Mouse (Mus musculus) midbrain, embryonic 10.5 days (tissue): ENCODE results near the gene Gm8909. TPM values are rescaled to one million over a fixed set of nuclear protein-coding genes. Genes with fewer than 3 reads are reported as not detected.

ENCODE experiments used
- DNase-seq: peaks from one replicate; pipeline ENCODE4 v3.0.0-alpha.2; 2017; ENCODE audit warnings: low spot score
- H3K27ac ChIP-seq: fragments of 300-500 bp; sonication (generic); replicated peaks from 2 replicates; pipeline ENCODE4 v1.5.1; 2016; ENCODE audit warnings: mild to moderate bottlenecking
- H3K27me3 ChIP-seq: fragments of 300-500 bp; sonication (generic); 2 replicates; pipeline ENCODE4 v1.6.1; 2016; ENCODE audit warnings: low read depth, mild to moderate bottlenecking; ENCODE audit not compliant: poor library complexity, severe bottlenecking
- H3K36me3 ChIP-seq: fragments of 300-500 bp; sonication (generic); 2 replicates; pipeline ENCODE4 v1.6.1; 2016; ENCODE audit warnings: mild to moderate bottlenecking, moderate library complexity
- H3K4me1 ChIP-seq: fragments of 300-500 bp; sonication (generic); 2 replicates; pipeline ENCODE4 v1.6.1; 2016
- H3K4me3 ChIP-seq: fragments of 300-500 bp; sonication (generic); 2 replicates; pipeline ENCODE4 v1.5.1; 2016; ENCODE audit warnings: mild to moderate bottlenecking, moderate library complexity
- H3K9me3 ChIP-seq: fragments of 300-500 bp; sonication (generic); replicated peaks from 2 replicates; pipeline ENCODE4 v1.6.1; 2016; ENCODE audit warnings: mild to moderate bottlenecking
- WGBS: fragments of 180-500 bp; shearing (Covaris S2); methylation state at CpG from one replicate; pipeline ENCODE4 v1.1.7; 2016; 5-methylcytosine and 5-hydroxymethylcytosine counted together
- polyA plus RNA-seq: library from polyadenylated mRNA; unstranded; fragments of >200 nt; fragmentation: Nextera tagmentation; extraction: Ambion mirVana; gene quantifications from 2 replicates; pipeline ENCODE4 v1.2.1, GENCODE M21; 2016

The Gm8909 gene
- 0.22 TPM in 1 of 2 replicates, not detected in the other for polyA plus RNA-seq

DNA sequence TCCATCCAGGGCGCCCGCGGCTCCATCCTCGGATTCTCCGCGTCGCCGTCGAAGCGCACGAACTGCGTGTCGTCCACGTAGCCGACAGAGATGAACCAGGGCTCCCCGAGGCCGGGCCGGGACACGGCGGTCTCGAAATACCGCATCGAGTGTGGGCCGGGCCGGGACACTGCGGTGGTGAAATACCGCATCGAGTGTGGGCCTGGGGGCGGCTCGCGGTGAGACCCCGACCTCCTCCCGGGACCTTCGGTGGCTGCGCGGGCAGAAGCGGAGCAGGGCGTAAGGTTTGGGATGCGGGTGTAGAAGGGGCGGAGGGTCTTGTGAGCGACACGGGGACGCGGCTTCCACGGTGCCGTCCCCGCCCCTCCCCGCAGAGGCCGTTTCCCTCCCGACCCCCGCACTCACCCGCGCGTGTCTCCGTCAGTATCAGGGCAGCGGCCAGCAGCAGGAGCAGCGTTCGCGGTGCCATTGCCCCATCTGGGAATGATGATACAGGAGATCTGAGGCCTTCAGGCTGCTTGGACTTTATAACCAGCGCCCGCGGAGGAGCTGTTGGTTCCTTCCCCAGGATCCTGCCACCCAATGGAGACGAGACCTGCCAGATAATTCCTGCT, at the start of gene Gm8909:
TSS of gene Gm8909 (minus strand) at position 499 of the 614 bp plus-strand sequence.
- WGBS = 1% methylated on average over 63 of the region's 63 CpGs
- Histone ChIP-seq H3K9me3 (peaks cover 4% of the 10 kb centered on the region; the same call in 1 of the 2 replicates), H3K27me3 (peaks cover 81% of the 10 kb centered on the region), H3K27ac (no peak within 1 kb of the TSS), H3K4me1 (peaks cover 10% of the 10 kb centered on the region), H3K4me3 (peak within 1 kb of the TSS; percentile 37), H3K36me3 (no peaks in the 10 kb centered on the region)
- peak; percentile 30 for DNase-seq

GRCm38 (mm10) chr17:36215586-36215985, 47.2 kb upstream of the Gm8909 start:
- Histone ChIP-seq H3K36me3 (no peaks in the 10 kb centered on the region), H3K4me3 (peak overlapping the region; percentile 34), H3K4me1 (peaks cover 8% of the 10 kb centered on the region), H3K27me3 (peaks cover 91% of the 10 kb centered on the region), H3K27ac (no peak overlapping the region), H3K9me3 (no peaks in the 10 kb centered on the region)
- no peak for DNase-seq
- WGBS = 4% methylated on average over 20 of the region's 20 CpGs

DNA sequence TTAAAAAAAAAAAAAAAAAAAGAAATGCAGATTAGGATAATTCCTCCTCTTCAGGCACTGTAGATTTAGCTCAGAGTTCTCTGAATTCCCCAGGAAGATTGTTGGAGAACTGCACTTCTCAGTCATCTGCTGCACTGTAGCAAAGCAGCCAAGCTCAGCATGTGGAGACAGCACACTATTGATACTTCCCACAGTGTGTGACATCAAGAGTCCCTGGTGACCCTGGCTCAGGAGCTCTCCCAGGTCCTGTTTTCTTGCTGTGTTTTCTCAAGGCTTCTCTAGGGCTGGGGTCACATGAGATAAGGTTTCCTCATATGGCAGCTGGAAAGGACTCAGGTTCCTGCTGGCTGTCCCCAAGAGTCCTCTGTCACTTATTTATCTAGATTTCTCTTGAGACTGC, 38.5 kb upstream of the Gm8909 start:
- Histone ChIP-seq H3K27ac (no peak overlapping the region), H3K4me1 (peaks cover 11% of the 10 kb centered on the region), H3K36me3 (no peaks in the 10 kb centered on the region), H3K4me3 (no peak overlapping the region), H3K9me3 (no peaks in the 10 kb centered on the region), H3K27me3 (peaks cover 85% of the 10 kb centered on the region)
- no peak for DNase-seq

GRCm38 (mm10) chr17:36205862-36206261, 37.5 kb upstream of the Gm8909 start:
- no peak overlapping the region for H3K27ac ChIP-seq
- peaks cover 84% of the 10 kb centered on the region for H3K27me3 ChIP-seq
- peak; percentile 50 for DNase-seq
- 1% methylated on average over 41 of the region's 41 CpGs for WGBS
- no peaks in the 10 kb centered on the region for H3K36me3 ChIP-seq
- no peaks in the 10 kb centered on the region for H3K9me3 ChIP-seq
- peaks cover 11% of the 10 kb centered on the region for H3K4me1 ChIP-seq
- H3K4me3 ChIP-seq = peak overlapping the region; percentile 52

- WGBS = 3% methylated on average over 15 of the region's 15 CpGs
- Histone ChIP-seq H3K4me3 (peak overlapping the region; percentile 52), H3K9me3 (no peaks in the 10 kb centered on the region), H3K27me3 (peaks cover 84% of the 10 kb centered on the region), H3K4me1 (peaks cover 11% of the 10 kb centered on the region), H3K36me3 (no peaks in the 10 kb centered on the region), H3K27ac (no peak overlapping the region)
- DNase-seq = peak; percentile 29
Observed at GRCm38 (mm10) chr17:36205456-36205855, 37.1 kb upstream of the Gm8909 start.

DNA sequence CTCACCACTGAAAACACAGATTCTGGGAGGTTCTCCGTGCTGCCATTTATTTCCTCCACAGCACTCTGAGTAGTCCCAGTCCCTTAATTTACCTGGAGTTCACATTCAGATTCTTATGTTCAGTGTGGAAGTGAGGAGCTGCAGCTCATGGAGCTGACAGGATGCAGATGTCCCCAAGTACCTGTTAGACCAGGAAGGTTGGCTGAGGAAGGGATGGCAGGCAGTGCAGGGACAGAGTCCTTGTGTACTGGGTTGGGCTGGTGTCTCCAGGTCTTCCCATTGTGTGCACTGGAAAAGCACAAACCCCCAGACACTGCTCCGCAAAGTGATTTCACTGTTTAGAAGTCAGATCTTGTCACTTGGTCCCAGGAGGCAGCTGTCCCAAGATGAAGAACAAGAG, 33.5 kb upstream of the Gm8909 start:
- Histone ChIP-seq H3K36me3 (no peaks in the 10 kb centered on the region), H3K27ac (no peak overlapping the region), H3K4me1 (peaks cover 11% of the 10 kb centered on the region), H3K4me3 (no peak overlapping the region), H3K27me3 (peaks cover 79% of the 10 kb centered on the region), H3K9me3 (no peaks in the 10 kb centered on the region)
- DNase-seq = no peak
- WGBS = 91% methylated on average over 2 of the region's 2 CpGs

- H3K4me1 ChIP-seq = no peaks in the 10 kb centered on the region
- H3K9me3 ChIP-seq = no peaks in the 10 kb centered on the region
- H3K27ac ChIP-seq = no peak overlapping the region
- no peaks in the 10 kb centered on the region for H3K36me3 ChIP-seq
- H3K4me3 ChIP-seq = no peak overlapping the region
- DNase-seq = peak; percentile 29
- 15% methylated on average over 5 of the region's 5 CpGs for WGBS
- peaks cover 61% of the 10 kb centered on the region for H3K27me3 ChIP-seq
Observed at GRCm38 (mm10) chr17:36198317-36198716, 30.0 kb upstream of the Gm8909 start.

DNA sequence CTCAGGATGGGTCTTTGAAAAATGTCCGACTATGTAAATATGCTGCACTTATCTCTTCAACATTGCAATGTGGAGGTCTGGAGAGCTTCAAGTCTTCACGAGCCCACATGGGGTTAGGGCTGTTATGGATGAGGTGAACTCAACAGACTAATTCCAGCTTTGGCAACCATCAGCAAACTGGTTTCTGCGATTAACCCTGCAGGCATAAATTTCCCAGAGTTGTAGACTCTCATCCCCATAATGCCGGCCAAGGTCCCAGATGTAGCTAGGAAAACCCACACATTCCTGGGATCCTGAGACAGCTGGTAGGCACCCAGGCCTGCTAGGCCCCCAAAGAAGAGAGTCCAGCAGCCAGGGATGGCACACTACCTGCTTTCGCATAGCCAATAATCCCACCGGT, 26.1 kb upstream of the Gm8909 start:
- 84% methylated on average over 6 of the region's 6 CpGs for WGBS
- no peaks in the 10 kb centered on the region for H3K9me3 ChIP-seq
- no peaks in the 10 kb centered on the region for H3K36me3 ChIP-seq
- no peak overlapping the region for H3K4me3 ChIP-seq
- no peak for DNase-seq
- H3K4me1 ChIP-seq = no peaks in the 10 kb centered on the region
- H3K27ac ChIP-seq = no peak overlapping the region
- peaks cover 66% of the 10 kb centered on the region for H3K27me3 ChIP-seq

DNA sequence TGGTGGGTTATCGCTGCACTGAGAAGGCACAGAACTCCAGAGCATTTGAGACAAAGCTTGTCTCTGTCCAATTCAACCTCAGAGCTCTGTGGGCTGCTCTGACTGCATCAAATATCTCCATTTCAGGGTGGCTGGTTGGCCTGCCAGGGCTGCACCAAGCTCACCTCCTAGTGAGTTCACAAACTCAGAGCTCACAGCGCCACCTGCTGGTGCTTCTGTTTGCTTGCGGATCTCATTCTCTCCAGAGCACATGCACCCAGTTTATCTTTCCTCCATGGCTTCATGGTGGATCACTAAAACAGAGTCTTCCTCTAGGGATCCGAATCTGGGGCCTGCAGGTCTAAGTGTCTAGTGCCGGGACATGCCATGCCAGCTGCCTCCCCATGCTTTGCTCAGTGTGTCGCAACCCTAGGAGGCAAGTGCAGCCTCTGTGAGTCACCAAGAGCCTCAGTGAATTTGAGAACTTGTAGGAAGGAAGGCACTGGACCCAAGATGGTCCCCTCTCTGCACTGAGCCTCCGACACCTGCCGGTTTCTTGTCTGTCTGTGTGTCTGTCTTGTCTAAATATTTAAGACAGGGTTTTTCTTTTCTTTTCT, 25.3 kb upstream of the Gm8909 start:
- DNase-seq = peak; percentile 79
- no peaks in the 10 kb centered on the region for H3K4me1 ChIP-seq
- H3K4me3 ChIP-seq = no peak overlapping the region
- H3K27me3 ChIP-seq = peaks cover 67% of the 10 kb centered on the region
- H3K27ac ChIP-seq = no peak overlapping the region
- no peaks in the 10 kb centered on the region for H3K36me3 ChIP-seq
- no peaks in the 10 kb centered on the region for H3K9me3 ChIP-seq
- 30% methylated on average over 8 of the region's 8 CpGs for WGBS

GRCm38 (mm10) chr17:36192371-36192770, 24.0 kb upstream of the Gm8909 start:
- peaks cover 66% of the 10 kb centered on the region for H3K27me3 ChIP-seq
- DNase-seq = no peak
- no peak overlapping the region for H3K27ac ChIP-seq
- no peaks in the 10 kb centered on the region for H3K9me3 ChIP-seq
- H3K4me1 ChIP-seq = no peaks in the 10 kb centered on the region
- 83% methylated on average over 2 of the region's 2 CpGs for WGBS
- no peak overlapping the region for H3K4me3 ChIP-seq
- H3K36me3 ChIP-seq = no peaks in the 10 kb centered on the region

- no peak within 1 kb of the TSS for H3K4me3 ChIP-seq
- peaks cover 73% of the 10 kb centered on the region for H3K27me3 ChIP-seq
- no peaks in the 10 kb centered on the region for H3K36me3 ChIP-seq
- no peaks in the 10 kb centered on the region for H3K4me1 ChIP-seq
- WGBS = 77% methylated on average over 2 of the region's 2 CpGs
- DNase-seq = no peak
- H3K9me3 ChIP-seq = no peaks in the 10 kb centered on the region
- no peak within 1 kb of the TSS for H3K27ac ChIP-seq
Observed at GRCm38 (mm10) chr17:36190169-36190507, 21.8 kb upstream of the Gm8909 start, which contains the start of gene H2-T3. Gene H2-T3 (minus strand): TSS chr17:36190287.

- no peaks in the 10 kb centered on the region for H3K36me3 ChIP-seq
- no peak for DNase-seq
- no peak overlapping the region for H3K4me3 ChIP-seq
- peaks cover 73% of the 10 kb centered on the region for H3K27me3 ChIP-seq
- no peak overlapping the region for H3K27ac ChIP-seq
- H3K9me3 ChIP-seq = no peaks in the 10 kb centered on the region
- whole genome bisulfite sequencing = 39% methylated on average over 18 of the region's 18 CpGs
- no peaks in the 10 kb centered on the region for H3K4me1 ChIP-seq
Observed at GRCm38 (mm10) chr17:36189491-36190168, 21.3 kb upstream of the Gm8909 start.

GRCm38 (mm10) chr17:36187540-36187939, 19.2 kb upstream of the Gm8909 start:
- WGBS = 70% methylated on average over 3 of the region's 3 CpGs
- Histone ChIP-seq H3K27ac (no peak overlapping the region), H3K9me3 (no peaks in the 10 kb centered on the region), H3K36me3 (no peaks in the 10 kb centered on the region), H3K27me3 (peaks cover 75% of the 10 kb centered on the region), H3K4me3 (no peak overlapping the region), H3K4me1 (no peaks in the 10 kb centered on the region)
- no peak for DNase-seq
